In genomic region chr11:38543893-38544292, GRCm38 (mm10) we compare ENCODE assay signal across 8 mouse cellular contexts.
A peak's percentile ranks its signal among the peaks of the same experiment; 100 is the strongest.
DNase-seq lines count a peak whose midpoint lies in the region; ATAC-seq lines count a peak whose summit lies in the region.

No protein-coding gene starts in this region.

- H3K4me3 ChIP-seq in heart, embryonic 12.5 days, result no peak overlapping the region
- no peak overlapping the region for H3K4me3 ChIP-seq in neural tube, embryonic 15.5 days (replicated peaks)
- H3K4me3 ChIP-seq in hindbrain, embryonic 14.5 days (replicated peaks; ENCODE audit: low read length), result no peak overlapping the region

- 7% methylated on average over 8 of the region's 8 CpGs for WGBS in heart, embryonic 12.5 days
- WGBS in neural tube, embryonic 15.5 days, result 8% methylated on average over 8 of the region's 8 CpGs
- 7% methylated on average over 8 of the region's 8 CpGs for WGBS in hindbrain, embryonic 14.5 days

- ATAC-seq in heart, embryonic 12.5 days (ENCODE audit: insufficient number of reproducible peaks, low FRiP score), result no peak
- ATAC-seq in neural tube, embryonic 15.5 days (ENCODE audit: low FRiP score), result no peak
- ATAC-seq in hindbrain, embryonic 14.5 days (ENCODE audit: low FRiP score), result peak; percentile 21; the same call in 1 of the 2 replicates

- no peaks in the 10 kb centered on the region for H3K9me3 ChIP-seq in heart, embryonic 12.5 days (replicated peaks)
- H3K9me3 ChIP-seq in neural tube, embryonic 15.5 days (replicated peaks), result no peaks in the 10 kb centered on the region
- H3K9me3 ChIP-seq in hindbrain, embryonic 14.5 days (ENCODE audit: control insufficient read depth, low read length), result no peaks in the 10 kb centered on the region

- no peak for DNase-seq in heart, postnatal 36 days
- DNase-seq in neural tube, embryonic 10.5 days (ENCODE audit: extremely low spot score, low spot score), result peak; percentile 22
- peak; percentile 46 for DNase-seq in hindbrain, embryonic 14.5 days (ENCODE audit: low spot score)
- DNase-seq in retina, postnatal 7 days (ENCODE audit: low read depth, low spot score), result peak; percentile 5
- DNase-seq in right cerebral cortex, adult 18-20 months, result no peak
- DNase-seq in left cerebral cortex, postnatal 25 days (ENCODE audit: low spot score in 2 of 2), result no peak

- no peak overlapping the region for H3K9ac ChIP-seq in heart, embryonic 12.5 days
- no peak overlapping the region for H3K9ac ChIP-seq in neural tube, embryonic 15.5 days (replicated peaks)
- no peak overlapping the region for H3K9ac ChIP-seq in hindbrain, embryonic 14.5 days

- H3K27me3 ChIP-seq in heart, embryonic 12.5 days (replicated peaks), result no peaks in the 10 kb centered on the region
- H3K27me3 ChIP-seq in neural tube, embryonic 15.5 days (replicated peaks), result no peaks in the 10 kb centered on the region
- no peaks in the 10 kb centered on the region for H3K27me3 ChIP-seq in hindbrain, embryonic 14.5 days (ENCODE audit: control insufficient read depth, insufficient read depth, low read length)

- H3K36me3 ChIP-seq in heart, embryonic 12.5 days, result no peaks in the 10 kb centered on the region
- H3K36me3 ChIP-seq in neural tube, embryonic 15.5 days, result no peaks in the 10 kb centered on the region
- no peaks in the 10 kb centered on the region for H3K36me3 ChIP-seq in hindbrain, embryonic 14.5 days (replicated peaks; ENCODE audit: control insufficient read depth, insufficient read depth)

- no peaks in the 10 kb centered on the region for H3K4me1 ChIP-seq in heart, embryonic 12.5 days (replicated peaks)
- no peaks in the 10 kb centered on the region for H3K4me1 ChIP-seq in neural tube, embryonic 15.5 days
- H3K4me1 ChIP-seq in hindbrain, embryonic 14.5 days (replicated peaks; ENCODE audit: control insufficient read depth, insufficient read depth, low read length), result no peaks in the 10 kb centered on the region

- 0 out of 2 replicates have a peak overlapping the region, but pooled peaks have one; percentile 36 for H3K4me2 ChIP-seq in heart, embryonic 12.5 days
- no peak overlapping the region for H3K4me2 ChIP-seq in neural tube, embryonic 15.5 days
- no peak overlapping the region for H3K4me2 ChIP-seq in hindbrain, embryonic 14.5 days (replicated peaks)

- intact Hi-C loops in heart, postnatal 36 days (cut with DNase I), result no loop called here
- intact Hi-C loops in left cerebral cortex, postnatal 25 days (cut with DNase I), result no loop called here

- H3K27ac ChIP-seq in heart, embryonic 12.5 days (ENCODE audit: poor library complexity, severe bottlenecking), result no peak overlapping the region
- no peak overlapping the region for H3K27ac ChIP-seq in neural tube, embryonic 15.5 days (replicated peaks)
- H3K27ac ChIP-seq in hindbrain, embryonic 14.5 days, result no peak overlapping the region

Comparison
In these comparisons a context has a peak if more than half of its experiments do, and no peak if none do; other contexts are left out.
1. DNase-seq: peak in neural tube, embryonic 10.5 days (single experiment), hindbrain, embryonic 14.5 days (single experiment) and retina, postnatal 7 days (single experiment); none in heart, postnatal 36 days (0 of 2), right cerebral cortex, adult 18-20 months (single experiment) and left cerebral cortex, postnatal 25 days (0 of 2).